Mouse (Mus musculus) right cerebral cortex, adult 18-20 months (tissue): ENCODE measurements around the gene Rgs6.

Experiments
- DNase-seq: peaks from one replicate; pipeline ENCODE4 v3.0.0; 2022; ENCODE audit warnings: mixed read lengths

Gene Rgs6

GRCm38 (mm10) chr12:83100413-83100812 is 512.3 kb downstream of the Rgs6 start:
- no peak for DNase-seq

DNA sequence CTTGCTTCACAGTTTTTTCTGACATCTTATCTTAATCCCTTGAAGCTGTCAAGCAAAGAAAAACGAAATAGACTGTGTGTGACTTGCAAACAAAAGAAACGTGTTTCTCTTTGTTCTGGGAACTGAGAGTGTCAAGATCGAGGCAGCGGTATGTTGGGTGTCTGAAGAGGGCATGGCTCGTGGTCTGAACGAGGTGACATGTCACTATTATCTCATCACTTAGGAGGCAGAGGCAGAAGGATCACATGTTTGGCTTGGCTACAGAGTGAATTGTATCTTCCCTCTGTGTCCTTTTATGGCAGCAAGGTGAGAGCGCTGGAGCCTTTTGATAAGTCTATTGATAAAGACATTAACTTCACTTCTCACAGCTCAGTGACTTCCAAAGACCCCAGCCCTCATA is 512.8 kb downstream of the Rgs6 start:
- no peak for DNase-seq

- no peak for DNase-seq
Measured at GRCm38 (mm10) chr12:83105514-83106119, 517.5 kb downstream of the Rgs6 start.

GRCm38 (mm10) chr12:83106120-83106517 is 518.0 kb downstream of the Rgs6 start:
- DNase-seq: no peak

DNA sequence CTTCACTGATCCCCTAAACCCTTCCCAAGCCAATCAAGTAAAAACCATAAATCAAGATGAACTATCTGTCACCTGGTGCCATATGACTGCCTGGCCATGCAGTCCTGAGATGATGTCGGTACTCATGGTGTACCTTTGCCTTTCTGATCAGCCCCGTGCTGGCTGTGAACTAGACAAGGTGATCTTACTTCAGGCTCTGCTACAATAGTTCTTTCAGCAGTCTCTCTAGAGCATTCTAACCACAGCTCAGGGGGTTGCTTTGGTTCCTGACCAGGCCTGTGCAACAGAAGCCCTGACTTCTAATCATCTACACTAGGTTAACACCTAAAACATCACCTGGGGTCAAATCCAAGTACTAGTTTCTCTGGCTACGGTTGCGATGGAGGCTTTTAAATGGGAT is 521.4 kb downstream of the Rgs6 start:
- no peak for DNase-seq

GRCm38 (mm10) chr12:83109891-83110630 is 522.0 kb downstream of the Rgs6 start:
- DNase-seq: no peak

GRCm38 (mm10) chr12:83110711-83111110 is 522.6 kb downstream of the Rgs6 start:
- DNase-seq: no peak

- DNase-seq: no peak
Measured at GRCm38 (mm10) chr12:83112283-83112682, 524.2 kb downstream of the Rgs6 start.

DNA sequence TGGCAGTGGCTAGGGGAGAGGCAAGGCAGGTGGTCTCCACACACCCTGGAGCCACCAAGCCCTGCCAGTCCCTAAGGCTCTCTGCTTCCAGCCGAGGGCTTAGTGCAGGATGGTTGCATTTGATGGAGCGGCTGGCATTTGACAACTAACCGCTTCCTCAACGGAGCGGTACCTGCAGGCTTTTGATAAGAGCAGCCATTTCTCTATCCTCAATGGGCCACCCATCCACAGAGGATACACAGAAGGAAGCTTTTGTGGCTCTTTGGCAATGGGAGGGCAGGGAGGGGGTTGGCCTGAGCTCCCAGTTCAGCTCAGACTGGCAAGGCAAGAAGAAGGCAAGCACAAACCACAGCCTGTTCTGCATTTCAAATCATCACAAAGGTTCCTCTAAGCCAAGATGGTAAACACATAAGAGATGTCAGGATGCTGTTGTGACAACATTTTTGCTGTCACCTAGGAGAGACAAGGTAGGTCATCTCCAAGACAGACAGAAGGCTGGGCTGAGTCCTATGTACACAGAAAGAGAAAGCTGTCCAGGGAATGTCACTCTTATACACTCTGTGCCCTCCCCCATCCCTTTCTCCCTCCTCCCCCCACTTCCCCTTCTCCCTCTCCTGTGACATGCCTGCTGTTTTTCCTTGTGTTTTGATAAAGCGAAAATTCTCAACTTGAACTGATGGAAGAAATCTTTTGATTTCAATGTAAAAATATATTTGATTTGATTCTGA is 525.0 kb downstream of the Rgs6 start:
- no peak for DNase-seq

- no peak for DNase-seq
Measured at GRCm38 (mm10) chr12:83113971-83114370, 525.9 kb downstream of the Rgs6 start.

GRCm38 (mm10) chr12:83114396-83115053 is 526.4 kb downstream of the Rgs6 start:
- peak; percentile 55 for DNase-seq

GRCm38 (mm10) chr12:83124111-83124510 is 536.0 kb downstream of the Rgs6 start:
- DNase-seq: no peak

- DNase-seq: peak; percentile 16
Measured at GRCm38 (mm10) chr12:83125284-83125683, 537.2 kb downstream of the Rgs6 start.

GRCm38 (mm10) chr12:83126923-83127322 is 538.8 kb downstream of the Rgs6 start:
- DNase-seq: no peak

DNA sequence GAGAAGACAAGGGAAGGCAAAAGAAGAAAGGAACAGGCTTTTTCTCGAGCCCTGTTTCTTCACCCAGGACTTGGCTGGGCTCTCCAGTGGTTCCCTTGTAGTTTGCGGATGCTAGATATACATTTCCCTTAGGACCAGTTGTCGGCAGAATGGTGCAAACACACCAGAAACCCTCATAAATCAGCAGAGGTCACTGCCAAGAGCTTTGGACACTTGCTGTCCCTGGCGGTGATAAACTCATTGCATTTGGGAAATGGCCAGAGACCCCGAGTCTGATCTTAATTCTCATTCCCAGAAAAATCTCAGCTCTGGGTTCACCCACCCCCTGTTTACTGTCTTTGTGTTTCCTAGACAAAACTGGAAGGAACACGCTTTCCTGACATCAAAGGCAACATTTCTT is 539.9 kb downstream of the Rgs6 start:
- no peak for DNase-seq

- no peak for DNase-seq
Measured at GRCm38 (mm10) chr12:83128606-83129005, 540.5 kb downstream of the Rgs6 start.

- DNase-seq: no peak
Measured at GRCm38 (mm10) chr12:83131405-83131804, 543.3 kb downstream of the Rgs6 start.

DNA sequence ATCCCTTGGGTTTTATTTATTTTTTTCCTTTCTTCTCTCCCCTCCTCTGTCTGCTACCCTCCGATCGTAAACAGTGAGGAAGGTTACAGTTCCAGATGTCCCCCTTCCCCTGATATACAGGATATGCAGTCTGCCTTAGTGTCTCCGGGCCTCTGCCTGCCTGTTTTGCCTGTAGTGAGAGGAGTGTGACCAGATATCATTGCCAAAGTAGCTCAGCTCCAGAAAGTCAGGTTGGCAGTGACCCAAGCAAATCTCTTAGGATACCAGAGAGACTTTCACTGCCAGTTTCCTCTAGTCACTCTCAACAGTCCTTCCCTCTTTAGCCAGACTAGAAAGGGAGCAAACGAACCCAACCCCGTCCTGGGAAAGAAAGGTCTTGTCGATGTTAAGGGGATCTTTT is 545.7 kb downstream of the Rgs6 start:
- DNase-seq: peak; percentile 59

DNA sequence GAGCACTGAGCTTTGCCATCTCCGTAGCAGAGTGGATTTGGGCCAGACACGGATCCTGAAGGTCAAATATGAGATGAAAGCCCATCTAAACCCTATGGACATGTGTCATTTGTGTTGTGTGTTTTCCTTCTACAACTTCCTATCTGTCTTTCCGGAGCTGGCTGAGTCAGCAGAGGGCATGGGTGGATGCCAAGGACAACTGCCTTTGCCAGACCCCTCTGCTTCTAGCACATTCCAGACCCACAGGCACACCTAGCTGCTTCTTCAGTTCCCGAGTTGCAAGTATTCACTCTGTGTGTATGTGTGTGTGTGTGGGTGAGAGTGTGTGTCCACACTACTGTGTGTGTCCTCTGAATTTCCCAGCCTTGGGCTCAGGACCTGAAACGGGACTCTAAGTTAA is 547.9 kb downstream of the Rgs6 start:
- DNase-seq: no peak

GRCm38 (mm10) chr12:83136460-83136859 is 548.4 kb downstream of the Rgs6 start:
- DNase-seq: no peak

- no peak for DNase-seq
Measured at GRCm38 (mm10) chr12:83137001-83137400, 548.9 kb downstream of the Rgs6 start.

DNA sequence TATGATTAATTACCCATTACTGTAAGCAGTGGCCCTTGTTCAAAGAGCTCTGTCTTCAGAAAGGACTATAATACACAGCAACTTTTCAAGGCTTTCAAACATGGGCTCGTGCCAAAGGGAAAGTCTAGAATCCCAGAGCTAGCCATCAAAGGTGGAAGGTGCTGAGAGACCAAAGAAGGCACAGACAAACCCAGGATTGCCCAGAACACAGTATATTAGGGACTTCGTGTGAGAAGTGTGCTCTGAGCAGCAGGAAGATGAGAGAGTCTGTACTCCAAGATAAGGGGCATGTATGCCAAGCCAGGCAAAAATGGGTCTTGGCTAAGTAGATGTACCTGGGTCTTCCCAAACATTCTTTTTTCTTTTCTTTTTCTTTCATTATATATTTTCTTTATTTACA is 553.1 kb downstream of the Rgs6 start:
- no peak for DNase-seq

DNA sequence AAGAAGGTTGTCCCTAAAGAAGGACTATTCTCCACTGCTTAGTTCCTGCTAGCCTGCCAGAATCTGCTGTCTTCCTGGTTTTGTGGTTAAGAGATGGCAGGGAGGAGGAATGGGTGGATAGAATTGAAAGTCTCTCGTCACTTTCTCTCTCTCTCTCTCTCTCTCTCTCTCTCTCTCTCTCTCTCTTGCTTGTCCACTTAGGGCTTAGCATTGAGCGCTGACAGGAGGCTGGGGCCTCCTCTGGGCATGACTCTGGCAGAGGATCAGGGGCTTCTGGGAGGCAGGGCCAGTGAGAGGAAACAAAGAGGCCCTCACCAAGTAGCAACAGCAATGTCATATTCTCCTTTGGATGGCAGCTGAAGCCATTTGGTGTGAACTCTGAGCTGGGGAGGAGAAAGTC is 554.4 kb downstream of the Rgs6 start:
- no peak for DNase-seq

- DNase-seq: no peak
Measured at GRCm38 (mm10) chr12:83143071-83143470, 555.0 kb downstream of the Rgs6 start.
